20 mouse cellular contexts compared by ENCODE assay signal in genomic region chr1:136594235-136594850, GRCm38 (mm10). TPM values are rescaled to one million over a fixed set of nuclear protein-coding genes. Genes with fewer than 3 reads are reported as not detected.
A peak's percentile ranks its signal among the peaks of the same experiment; 100 is the strongest.
DNase-seq lines count a peak whose midpoint lies in the region; ATAC-seq and TF ChIP-seq lines count a peak whose summit lies in the region.
"Had no signal": no experiment of that assay in that cellular context is flagged by ENCODE, and none has a peak within 500 bp of the region (broad histone marks: within the 10 kb centered on the region; RNA-seq: fewer than 3 reads in every experiment).

No protein-coding gene starts in this region.

- no peak overlapping the region for H3K4me3 ChIP-seq in intestine, embryonic 15.5 days (replicated peaks)
- no peak overlapping the region for H3K4me3 ChIP-seq in intestine, postnatal 0 days (ENCODE audit: low read depth, low read length)
- H3K4me3 ChIP-seq: embryonic facial prominence, embryonic 10.5 days; embryonic facial prominence, embryonic 12.5 days; forebrain, embryonic 13.5 days; forebrain, embryonic 15.5 days had no signal

- no peaks in the 10 kb centered on the region for H3K27me3 ChIP-seq in intestine, embryonic 15.5 days (replicated peaks)
- no peaks in the 10 kb centered on the region for H3K27me3 ChIP-seq in intestine, postnatal 0 days (replicated peaks; ENCODE audit: control insufficient read depth, insufficient read depth, low read length)
- H3K27me3 ChIP-seq: embryonic facial prominence, embryonic 12.5 days; forebrain, embryonic 13.5 days; forebrain, embryonic 15.5 days had no signal

- no peak overlapping the region for H3K4me2 ChIP-seq in intestine, embryonic 15.5 days (replicated peaks)
- no peak overlapping the region for H3K4me2 ChIP-seq in intestine, postnatal 0 days (replicated peaks; ENCODE audit: low read depth)
- H3K4me2 ChIP-seq: embryonic facial prominence, embryonic 12.5 days; forebrain, embryonic 13.5 days; forebrain, embryonic 15.5 days had no signal

- H3K27ac ChIP-seq in intestine, embryonic 15.5 days = 0 out of 2 replicates have a peak overlapping the region, but pooled peaks have one; percentile 19
- no peak overlapping the region for H3K27ac ChIP-seq in intestine, postnatal 0 days (ENCODE audit: low read depth, low read length)
- H3K27ac ChIP-seq: embryonic facial prominence, embryonic 10.5 days; embryonic facial prominence, embryonic 12.5 days; forebrain, embryonic 13.5 days; forebrain, embryonic 15.5 days had no signal

- no peak for ATAC-seq in intestine, embryonic 15.5 days
- no peak for ATAC-seq in intestine, postnatal 0 days
- ATAC-seq: activated CD4-positive, CD25-positive, alpha-beta regulatory T cell, adult 4 months; forebrain, embryonic 13.5 days; forebrain, embryonic 15.5 days; forebrain, postnatal 0 days had no signal

- TF ChIP-seq CTCF in intestine, postnatal 0 days (IDR thresholded peaks at IDR 0.05; ENCODE audit: low read depth) = no peak

- peak; percentile 56 for DNase-seq in ES-CJ7 (ENCODE audit: low read depth, low spot score)
- DNase-seq in ZHBTc4 (ENCODE audit: low read depth, low spot score) = peak; percentile 64
- no peak for DNase-seq in layer of hippocampus, postnatal 25 days (ENCODE audit: extremely low spot score in 1 of 2, low spot score in 1 of 2)
- DNase-seq in T-cell, adult 2 months (ENCODE audit: low spot score) = no peak
- DNase-seq: adrenal gland, adult 8-10 months; adrenal gland, postnatal 14 days; adrenal gland, postnatal 36 days; cerebellum, adult 11-12 months; cerebellum, adult 2 months; cerebellum, adult 9-10 months; cerebellum, postnatal 10 days; cerebellum, postnatal 25 days; forebrain, postnatal 0 days had no signal

- no peaks in the 10 kb centered on the region for H3K36me3 ChIP-seq in intestine, embryonic 15.5 days
- H3K36me3 ChIP-seq in intestine, postnatal 0 days (ENCODE audit: control insufficient read depth, insufficient read depth) = no peaks in the 10 kb centered on the region
- H3K36me3 ChIP-seq: embryonic facial prominence, embryonic 10.5 days; embryonic facial prominence, embryonic 12.5 days; forebrain, embryonic 15.5 days had no signal

- no peaks in the 10 kb centered on the region for H3K9me3 ChIP-seq in intestine, embryonic 15.5 days
- H3K9me3 ChIP-seq in intestine, postnatal 0 days (ENCODE audit: control insufficient read depth) = no peaks in the 10 kb centered on the region
- H3K9me3 ChIP-seq: embryonic facial prominence, embryonic 10.5 days; embryonic facial prominence, embryonic 12.5 days; forebrain, embryonic 13.5 days; forebrain, embryonic 15.5 days had no signal

- 84% methylated on average over 5 of the region's 5 CpGs for WGBS in intestine, embryonic 15.5 days
- WGBS in intestine, postnatal 0 days = 90% methylated on average over 5 of the region's 5 CpGs

- H3K4me1 ChIP-seq in intestine, embryonic 15.5 days (replicated peaks) = no peaks in the 10 kb centered on the region
- no peaks in the 10 kb centered on the region for H3K4me1 ChIP-seq in intestine, postnatal 0 days (replicated peaks; ENCODE audit: control insufficient read depth, insufficient read depth, low read length)
- H3K4me1 ChIP-seq: embryonic facial prominence, embryonic 12.5 days had no signal

- H3K9ac ChIP-seq in intestine, embryonic 15.5 days = no peak overlapping the region
- no peak overlapping the region for H3K9ac ChIP-seq in intestine, postnatal 0 days (ENCODE audit: low read depth, low read length)
- H3K9ac ChIP-seq: embryonic facial prominence, embryonic 12.5 days; forebrain, embryonic 13.5 days; forebrain, embryonic 15.5 days; forebrain, postnatal 0 days had no signal

RNA-seq across cellular contexts. Expression of gene Zfp281, which starts 30.4 kb away (rescaled TPM):
- 12.4 and 16.5 TPM in 2 replicates for polyA plus RNA-seq in intestine, embryonic 15.5 days (2015; fragmentation: Nextera tagmentation; extraction: Ambion mirVana)
- polyA plus RNA-seq in intestine, postnatal 0 days (2015; fragmentation: Nextera tagmentation; extraction: Ambion mirVana) = 6.8 and 7.2 TPM in 2 replicates
- 10 to 100 TPM; 34.3 to 36.5 TPM for total RNA-seq in layer of hippocampus, postnatal 25 days (2021)

Comparison
In these comparisons a context has a peak if more than half of its experiments do, and no peak if none do; other contexts are left out.
1. DNase-seq: peak in ES-CJ7 (single experiment) and ZHBTc4 (single experiment); none in layer of hippocampus, postnatal 25 days (0 of 2) and T-cell, adult 2 months (single experiment).